Mouse (Mus musculus) forebrain, postnatal 0 days (tissue): Measurements from ENCODE around the gene Pip5k1c. TPM values are rescaled to one million over a fixed set of nuclear protein-coding genes. Genes with fewer than 3 reads are reported as not detected.

ENCODE experiments used
- ATAC-seq: fragments of 200-750 bp; cut with Nextera tagmentation; 2 replicates; pipeline ENCODE4 v1.8.0; 2017; ENCODE audit warnings: mild to moderate bottlenecking, moderate library complexity
- DNase-seq: peaks from one replicate; pipeline ENCODE4 v3.0.0-alpha.2; 2015
- H3K27ac ChIP-seq: fragments of 300-500 bp; sonication (generic); 2 replicates; pipeline ENCODE4 v1.5.1; 2014; ENCODE audit warnings: low read depth, mild to moderate bottlenecking, antibody characterized with exemption, low read length, moderate library complexity, mixed read lengths
- H3K27me3 ChIP-seq: fragments of 300-500 bp; sonication (generic); 2 replicates; pipeline ENCODE4 v1.6.1; 2014; ENCODE audit warnings: mild to moderate bottlenecking, low read length, mixed read lengths; ENCODE audit not compliant: insufficient read depth
- H3K36me3 ChIP-seq: fragments of 300-500 bp; sonication (generic); 2 replicates; pipeline ENCODE4 v1.6.1; 2014; ENCODE audit warnings: mild to moderate bottlenecking, moderate library complexity; ENCODE audit not compliant: insufficient read depth
- H3K4me1 ChIP-seq: fragments of 300-500 bp; sonication (generic); 2 replicates; pipeline ENCODE4 v1.6.1; 2014; ENCODE audit warnings: antibody characterized with exemption; ENCODE audit not compliant: insufficient read depth
- H3K4me2 ChIP-seq: fragments of 300-500 bp; sonication (generic); 2 replicates; pipeline ENCODE4 v1.6.1; 2014; ENCODE audit warnings: low read depth, mild to moderate bottlenecking, moderate library complexity
- H3K4me3 ChIP-seq: fragments of 300-500 bp; sonication (generic); 2 replicates; pipeline ENCODE4 v1.5.1; 2014; ENCODE audit warnings: low read depth, low read length, mixed read lengths
- H3K9ac ChIP-seq: fragments of 300-500 bp; sonication (generic); 2 replicates; pipeline ENCODE4 v1.6.1; 2014; ENCODE audit warnings: mild to moderate bottlenecking
- H3K9me3 ChIP-seq: fragments of 300-500 bp; sonication (generic); 2 replicates; pipeline ENCODE4 v1.6.1; 2016; ENCODE audit warnings: low read length
- CTCF ChIP-seq: sonication (generic); IDR thresholded peaks from 2 replicates; pipeline ENCODE4 v1.5.1; 2016; ENCODE audit warnings: antibody characterized with exemption, control low read depth, low read depth
- WGBS: fragments of 180-500 bp; shearing (Covaris S2); extraction: QIAGEN DNeasy Blood & Tissue Kit; methylation state at CpG from one replicate; pipeline ENCODE4 v1.1.7; 2014; 5-methylcytosine and 5-hydroxymethylcytosine counted together
- polyA plus RNA-seq: library from polyadenylated mRNA; unstranded; fragments of >200 nt; fragmentation: Nextera tagmentation; extraction: Ambion mirVana; gene quantifications from 2 replicates; pipeline ENCODE4 v1.2.1, GENCODE M21; 2015
- total RNA-seq: library from RNA; depleted of rRNA; stranded (reverse); fragments of >200 nt; gene quantifications from 2 replicates; pipeline ENCODE4 v1.2.3, GENCODE M21; 2014

Pip5k1c gene
- total and polyA plus RNA-seq, 2 experiments from 2014 or later, result 130 to 229 TPM

- no peak overlapping the region for H3K4me2 ChIP-seq
- no peaks in the 10 kb centered on the region for H3K27me3 ChIP-seq
- H3K27ac ChIP-seq, result no peak overlapping the region
- no peak for TF ChIP-seq CTCF
- H3K4me1 ChIP-seq, result no peaks in the 10 kb centered on the region
- 52% methylated on average over 10 of the region's 10 CpGs for WGBS
- H3K36me3 ChIP-seq, result no peaks in the 10 kb centered on the region
- H3K9ac ChIP-seq, result no peak overlapping the region
- DNase-seq (no peak), ATAC-seq (no peak)
- H3K9me3 ChIP-seq, result no peaks in the 10 kb centered on the region
- no peak overlapping the region for H3K4me3 ChIP-seq
Observed at GRCm38 (mm10) chr10:81279496-81279895, 13.3 kb upstream of the Pip5k1c start.

DNA sequence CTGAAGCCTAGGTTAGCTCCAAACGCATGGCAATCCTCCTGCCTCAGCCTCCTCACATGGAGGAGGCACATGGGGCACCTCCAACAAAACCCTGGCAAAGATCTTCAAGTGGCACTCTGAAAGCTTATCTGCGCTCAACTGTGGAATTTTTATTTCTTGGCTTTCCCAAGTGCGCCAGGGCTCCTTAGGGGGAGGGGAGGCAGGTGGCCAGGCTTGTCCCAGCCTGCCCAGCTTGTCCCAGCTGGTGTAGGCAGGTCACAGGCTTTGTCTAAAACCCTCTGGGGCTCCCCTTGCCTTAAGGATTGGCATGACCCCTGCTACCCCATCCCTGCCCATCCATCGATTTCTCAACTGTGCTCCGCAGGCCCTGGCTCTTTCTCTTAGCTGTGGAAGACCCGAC is 8.6 kb upstream of the Pip5k1c start:
- Histone ChIP-seq H3K4me2 (no peak overlapping the region), H3K9ac (no peak overlapping the region), H3K4me1 (no peaks in the 10 kb centered on the region), H3K9me3 (no peaks in the 10 kb centered on the region), H3K27me3 (no peaks in the 10 kb centered on the region), H3K4me3 (no peak overlapping the region), H3K27ac (no peak overlapping the region), H3K36me3 (no peaks in the 10 kb centered on the region)
- TF ChIP-seq CTCF, result no peak
- 67% methylated on average over 6 of the region's 6 CpGs for WGBS
- ATAC-seq, result no peak
- DNase-seq, result no peak

- peak overlapping the region; percentile 82 for H3K4me2 ChIP-seq
- no peaks in the 10 kb centered on the region for H3K36me3 ChIP-seq
- TF ChIP-seq CTCF, result no peak
- WGBS, result 16% methylated on average over 17 of the region's 17 CpGs
- no peaks in the 10 kb centered on the region for H3K27me3 ChIP-seq
- ATAC-seq (no peak), DNase-seq (no peak)
- H3K9ac ChIP-seq, result no peak overlapping the region
- H3K4me3 ChIP-seq, result peak overlapping the region; percentile 52
- no peak overlapping the region for H3K27ac ChIP-seq
- no peaks in the 10 kb centered on the region for H3K4me1 ChIP-seq
- H3K9me3 ChIP-seq, result no peaks in the 10 kb centered on the region
Observed at GRCm38 (mm10) chr10:81284719-81285118, 8.0 kb upstream of the Pip5k1c start.

GRCm38 (mm10) chr10:81285694-81286450 is 6.9 kb upstream of the Pip5k1c start:
- 1% methylated on average over 54 of the region's 54 CpGs for WGBS
- Histone ChIP-seq H3K27me3 (no peaks in the 10 kb centered on the region), H3K4me1 (no peaks in the 10 kb centered on the region), H3K4me2 (peak overlapping the region; percentile 82), H3K9ac (peak overlapping the region; percentile 54), H3K4me3 (peak overlapping the region; percentile 52), H3K27ac (no peak overlapping the region), H3K36me3 (no peaks in the 10 kb centered on the region), H3K9me3 (no peaks in the 10 kb centered on the region)
- peak; percentile 10; the same call in 1 of the 2 replicates for TF ChIP-seq CTCF
- peak; percentile 94 for DNase-seq
- ATAC-seq, result peak; percentile 89

DNA sequence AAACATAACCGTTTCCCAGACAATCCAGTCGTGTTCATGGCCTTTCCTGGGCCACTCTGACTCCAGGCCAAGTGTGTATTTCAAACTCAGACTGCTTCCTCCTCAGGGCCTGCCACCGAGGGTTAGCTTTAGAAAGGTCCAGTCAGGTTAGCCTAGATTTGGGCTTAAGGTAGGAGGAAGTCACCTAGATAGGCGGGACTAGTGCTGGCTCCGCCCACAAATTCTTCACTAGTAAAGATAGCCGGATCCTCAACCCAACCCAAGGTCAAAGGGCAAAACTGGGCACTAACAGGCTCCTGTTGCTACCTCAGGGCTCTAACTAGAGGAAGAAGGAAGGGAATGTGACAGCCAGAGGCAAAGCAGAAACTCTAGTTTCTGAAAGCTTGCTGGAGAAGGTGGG is 6.2 kb upstream of the Pip5k1c start:
- no peaks in the 10 kb centered on the region for H3K9me3 ChIP-seq
- DNase-seq (no peak), ATAC-seq (no peak)
- no peak for TF ChIP-seq CTCF
- H3K4me1 ChIP-seq, result no peaks in the 10 kb centered on the region
- no peaks in the 10 kb centered on the region for H3K27me3 ChIP-seq
- no peak overlapping the region for H3K9ac ChIP-seq
- H3K4me2 ChIP-seq, result no peak overlapping the region
- WGBS, result 44% methylated on average over 6 of the region's 6 CpGs
- H3K4me3 ChIP-seq, result no peak overlapping the region
- H3K27ac ChIP-seq, result no peak overlapping the region
- no peaks in the 10 kb centered on the region for H3K36me3 ChIP-seq

DNA sequence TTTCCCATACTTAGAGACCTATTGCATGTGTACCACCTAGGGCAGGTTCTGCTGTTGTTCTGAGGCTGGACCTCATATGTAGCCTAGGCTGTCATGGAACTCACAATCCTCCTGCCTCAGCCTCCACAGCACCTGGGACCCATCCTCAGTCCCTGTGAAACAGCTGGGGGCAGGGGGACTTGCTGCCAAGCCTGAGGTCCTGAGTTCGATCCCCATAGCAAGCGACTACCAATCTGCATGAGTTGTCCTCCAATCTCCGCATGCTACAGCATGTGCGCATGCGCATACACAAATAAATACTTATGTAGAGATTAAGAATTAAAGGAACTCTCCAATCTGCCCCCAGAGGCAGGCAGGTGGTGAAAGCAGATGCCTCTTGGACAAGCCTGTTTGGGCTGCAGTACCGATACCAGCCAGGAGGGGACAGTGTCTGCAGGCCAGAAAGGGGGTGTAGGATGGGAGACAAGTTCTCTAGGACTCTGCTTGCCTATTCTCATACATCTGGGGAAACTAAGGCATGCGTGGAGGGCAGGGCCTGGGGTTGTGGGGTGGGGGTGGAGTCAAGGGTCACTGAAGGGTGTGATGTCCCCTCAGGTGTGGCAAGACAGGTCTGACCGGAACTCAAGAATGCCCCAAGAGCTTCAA is 5.1 kb upstream of the Pip5k1c start:
- no peak overlapping the region for H3K4me2 ChIP-seq
- H3K9ac ChIP-seq, result no peak overlapping the region
- no peaks in the 10 kb centered on the region for H3K36me3 ChIP-seq
- H3K27ac ChIP-seq, result no peak overlapping the region
- no peak for ATAC-seq
- TF ChIP-seq CTCF, result peak; percentile 79
- no peaks in the 10 kb centered on the region for H3K9me3 ChIP-seq
- no peak overlapping the region for H3K4me3 ChIP-seq
- DNase-seq, result no peak
- H3K4me1 ChIP-seq, result no peaks in the 10 kb centered on the region
- 65% methylated on average over 8 of the region's 8 CpGs for WGBS
- no peaks in the 10 kb centered on the region for H3K27me3 ChIP-seq

DNA sequence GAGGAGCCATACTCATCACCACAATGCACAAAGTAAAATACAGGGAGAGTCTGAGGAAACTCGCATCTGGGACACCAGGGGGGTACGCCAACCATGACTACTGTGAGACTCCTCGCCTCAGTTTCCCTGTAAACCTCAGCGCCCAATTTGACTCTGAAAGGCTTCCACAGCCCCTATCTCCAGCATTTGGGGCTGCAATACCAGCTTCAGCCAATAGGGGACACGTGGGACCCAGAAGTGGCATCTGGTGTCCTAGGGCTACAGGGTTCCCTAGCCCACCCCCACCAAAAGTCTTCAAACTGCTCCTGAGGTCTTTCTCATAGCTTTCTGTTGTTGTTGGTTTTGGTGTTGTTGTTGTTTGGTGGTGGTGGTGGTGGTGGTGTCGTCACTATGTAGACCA is 4.2 kb upstream of the Pip5k1c start:
- ATAC-seq, result no peak
- no peak for DNase-seq

More for the DNA sequence above, 4.2 kb upstream of the Pip5k1c start:
- H3K4me1 ChIP-seq, result no peaks in the 10 kb centered on the region
- no peak overlapping the region for H3K4me2 ChIP-seq
- no peak overlapping the region for H3K27ac ChIP-seq
- H3K9me3 ChIP-seq, result no peaks in the 10 kb centered on the region
- H3K9ac ChIP-seq, result no peak overlapping the region
- 42% methylated on average over 6 of the region's 6 CpGs for WGBS
- TF ChIP-seq CTCF, result peak; percentile 69
- no peaks in the 10 kb centered on the region for H3K36me3 ChIP-seq
- no peak overlapping the region for H3K4me3 ChIP-seq
- no peaks in the 10 kb centered on the region for H3K27me3 ChIP-seq
